Mouse (Mus musculus): ENCODE data around the gene Usp25. TPM values are rescaled to one million over a fixed set of nuclear protein-coding genes. Genes with fewer than 3 reads are reported as not detected.

Gene Usp25
- polyA plus RNA-seq, 1 experiment = not detected

- TF ChIP-seq POLR2A (IDR thresholded peaks at IDR 0.05; ENCODE audit: insufficient read depth, low read depth, low read length) (no peak), CTCF (IDR thresholded peaks at IDR 0.05; ENCODE audit: insufficient read depth, low read depth, low read length) (no peak)
- Histone ChIP-seq H3K4me3 (ENCODE audit: insufficient read depth, low read depth, low read length) (peak overlapping the region; percentile 66), H3K27ac (ENCODE audit: insufficient read depth, low read depth, low read length) (no peak overlapping the region)
These were observed 1.1 kb downstream of the Usp25 start for GRCm38 (mm10) chr16:77014321-77015211.

GRCm38 (mm10) chr16:77015380-77016346, 2.2 kb downstream of the Usp25 start:
- H3K4me3 ChIP-seq (ENCODE audit: insufficient read depth, low read depth, low read length) = no peak overlapping the region
- WGBS = 65% methylated on average over 4 of the region's 4 CpGs
- H3K4me1 ChIP-seq (ENCODE audit: control insufficient read depth, insufficient read depth, low read length) = no peaks in the 10 kb centered on the region
- TF ChIP-seq CTCF (IDR thresholded peaks at IDR 0.05; ENCODE audit: insufficient read depth, low read depth, low read length) = no peak
- no peak for TF ChIP-seq POLR2A (IDR thresholded peaks at IDR 0.05; ENCODE audit: insufficient read depth, low read depth, low read length)
- no peak overlapping the region for H3K27ac ChIP-seq (ENCODE audit: insufficient read depth, low read depth, low read length)

More at GRCm38 (mm10) chr16:77014321-77015211, 1.1 kb downstream of the Usp25 start:
- WGBS = 12% methylated on average over 17 of the region's 17 CpGs
- no peaks in the 10 kb centered on the region for H3K4me1 ChIP-seq (ENCODE audit: control insufficient read depth, insufficient read depth, low read length)

- 92% methylated on average over 7 of the region's 7 CpGs for WGBS
- no peak for TF ChIP-seq CTCF (IDR thresholded peaks at IDR 0.05; ENCODE audit: insufficient read depth, low read depth, low read length)
- no peak for TF ChIP-seq POLR2A (IDR thresholded peaks at IDR 0.05; ENCODE audit: insufficient read depth, low read depth, low read length)
- Histone ChIP-seq H3K4me1 (ENCODE audit: control insufficient read depth, insufficient read depth, low read length) (no peaks in the 10 kb centered on the region), H3K4me3 (ENCODE audit: insufficient read depth, low read depth, low read length) (no peak overlapping the region), H3K27ac (ENCODE audit: insufficient read depth, low read depth, low read length) (no peak overlapping the region)
These were observed 4.4 kb downstream of the Usp25 start for GRCm38 (mm10) chr16:77017931-77018330.

- Histone ChIP-seq H3K27ac (ENCODE audit: insufficient read depth, low read depth, low read length) (no peak overlapping the region), H3K4me3 (ENCODE audit: insufficient read depth, low read depth, low read length) (no peak overlapping the region), H3K4me1 (ENCODE audit: control insufficient read depth, insufficient read depth, low read length) (no peaks in the 10 kb centered on the region)
- TF ChIP-seq CTCF (IDR thresholded peaks at IDR 0.05; ENCODE audit: insufficient read depth, low read depth, low read length) = no peak
- no peak for TF ChIP-seq POLR2A (IDR thresholded peaks at IDR 0.05; ENCODE audit: insufficient read depth, low read depth, low read length)
- 74% methylated on average over 3 of the region's 3 CpGs for WGBS
These were observed 6.7 kb downstream of the Usp25 start for GRCm38 (mm10) chr16:77020190-77020589.

GRCm38 (mm10) chr16:77023627-77024379, 10.3 kb downstream of the Usp25 start:
- no peak overlapping the region for H3K27ac ChIP-seq (ENCODE audit: insufficient read depth, low read depth, low read length)
- no peak for TF ChIP-seq CTCF (IDR thresholded peaks at IDR 0.05; ENCODE audit: insufficient read depth, low read depth, low read length)
- no peak for TF ChIP-seq POLR2A (IDR thresholded peaks at IDR 0.05; ENCODE audit: insufficient read depth, low read depth, low read length)
- no peak overlapping the region for H3K4me3 ChIP-seq (ENCODE audit: insufficient read depth, low read depth, low read length)
- WGBS = 84% methylated on average over 7 of the region's 7 CpGs
- H3K4me1 ChIP-seq (ENCODE audit: control insufficient read depth, insufficient read depth, low read length) = peaks cover 6% of the 10 kb centered on the region

- TF ChIP-seq CTCF (IDR thresholded peaks at IDR 0.05; ENCODE audit: insufficient read depth, low read depth, low read length) (no peak), POLR2A (IDR thresholded peaks at IDR 0.05; ENCODE audit: insufficient read depth, low read depth, low read length) (no peak)
- Histone ChIP-seq H3K4me1 (ENCODE audit: control insufficient read depth, insufficient read depth, low read length) (peaks cover 8% of the 10 kb centered on the region), H3K27ac (ENCODE audit: insufficient read depth, low read depth, low read length) (no peak overlapping the region), H3K4me3 (ENCODE audit: insufficient read depth, low read depth, low read length) (no peak overlapping the region)
- WGBS = 94% methylated on average over 4 of the region's 4 CpGs
These were observed 12.6 kb downstream of the Usp25 start for GRCm38 (mm10) chr16:77026099-77026498.

- H3K27ac ChIP-seq (ENCODE audit: insufficient read depth, low read depth, low read length) = no peak overlapping the region
- no peak overlapping the region for H3K4me3 ChIP-seq (ENCODE audit: insufficient read depth, low read depth, low read length)
- peaks cover 8% of the 10 kb centered on the region for H3K4me1 ChIP-seq (ENCODE audit: control insufficient read depth, insufficient read depth, low read length)
- TF ChIP-seq CTCF (IDR thresholded peaks at IDR 0.05; ENCODE audit: insufficient read depth, low read depth, low read length) (no peak), POLR2A (IDR thresholded peaks at IDR 0.05; ENCODE audit: insufficient read depth, low read depth, low read length) (no peak)
- 89% methylated on average over 6 of the region's 6 CpGs for WGBS
These were observed 13.4 kb downstream of the Usp25 start for GRCm38 (mm10) chr16:77026933-77027332.

GRCm38 (mm10) chr16:77027976-77028686, 14.6 kb downstream of the Usp25 start:
- 59% methylated on average over 14 of the region's 14 CpGs for WGBS
- H3K27ac ChIP-seq (ENCODE audit: insufficient read depth, low read depth, low read length) = no peak overlapping the region
- no peak overlapping the region for H3K4me3 ChIP-seq (ENCODE audit: insufficient read depth, low read depth, low read length)
- TF ChIP-seq CTCF (IDR thresholded peaks at IDR 0.05; ENCODE audit: insufficient read depth, low read depth, low read length) = no peak
- TF ChIP-seq POLR2A (IDR thresholded peaks at IDR 0.05; ENCODE audit: insufficient read depth, low read depth, low read length) = no peak
- H3K4me1 ChIP-seq (ENCODE audit: control insufficient read depth, insufficient read depth, low read length) = peaks cover 8% of the 10 kb centered on the region
